Mouse (Mus musculus): ENCODE measurements around the gene Zfp280c. TPM values are rescaled to one million over a fixed set of nuclear protein-coding genes. Genes with fewer than 3 reads are reported as not detected.

Zfp280c gene
- total and polyA plus RNA-seq, 2 experiments from 2014 or later, result 7.7 to 19.4 TPM

- Histone ChIP-seq H3K27ac (no peak overlapping the region), H3K27me3 (ENCODE audit: insufficient read depth, low read length) (no peaks in the 10 kb centered on the region), H3K36me3 (ENCODE audit: insufficient read depth, low read length) (no peaks in the 10 kb centered on the region), H3K4me1 (ENCODE audit: insufficient read depth, low read length) (no peaks in the 10 kb centered on the region), H3K4me2 (ENCODE audit: low read depth, low read length) (no peak overlapping the region), H3K4me3 (ENCODE audit: low read length) (no peak overlapping the region), H3K9me3 (ENCODE audit: low read length) (no peaks in the 10 kb centered on the region), H3K9ac (replicated peaks; ENCODE audit: low read length) (no peak overlapping the region)
- DNase-seq (ENCODE audit: low spot score) (no peak), ATAC-seq (no peak)
- WGBS, result 84% methylated on average over 9 of the region's 9 CpGs
- TF ChIP-seq CTCF (IDR thresholded peaks at IDR 0.05; ENCODE audit: low read depth), result no peak
These were observed 1.7 kb upstream of the Zfp280c start for GRCm38 (mm10) chrX:48596053-48596452.

GRCm38 (mm10) chrX:48593721-48594098 lies 594 bp downstream of the Zfp280c start:
- Histone ChIP-seq H3K4me1 (ENCODE audit: insufficient read depth, low read length) (no peaks in the 10 kb centered on the region), H3K27ac (peak overlapping the region; percentile 90), H3K4me3 (ENCODE audit: low read length) (peak overlapping the region; percentile 61), H3K4me2 (ENCODE audit: low read depth, low read length) (peak overlapping the region; percentile 52), H3K9me3 (ENCODE audit: low read length) (no peaks in the 10 kb centered on the region), H3K36me3 (ENCODE audit: insufficient read depth, low read length) (no peaks in the 10 kb centered on the region), H3K27me3 (ENCODE audit: insufficient read depth, low read length) (no peaks in the 10 kb centered on the region), H3K9ac (replicated peaks; ENCODE audit: low read length) (peak overlapping the region; percentile 79)
- DNase-seq (ENCODE audit: low spot score), result no peak
- WGBS, result 42% methylated on average over 15 of the region's 15 CpGs
- TF ChIP-seq CTCF (IDR thresholded peaks at IDR 0.05; ENCODE audit: low read depth), result no peak
- peak; percentile 64 for ATAC-seq

- no peak overlapping the region for H3K9ac ChIP-seq (replicated peaks; ENCODE audit: low read length)
- H3K36me3 ChIP-seq (ENCODE audit: insufficient read depth, low read length), result no peaks in the 10 kb centered on the region
- no peak overlapping the region for H3K4me2 ChIP-seq (ENCODE audit: low read depth, low read length)
- ATAC-seq (no peak), DNase-seq (ENCODE audit: low spot score) (no peak)
- no peak overlapping the region for H3K4me3 ChIP-seq (ENCODE audit: low read length)
- H3K9me3 ChIP-seq (ENCODE audit: low read length), result no peaks in the 10 kb centered on the region
- no peaks in the 10 kb centered on the region for H3K4me1 ChIP-seq (ENCODE audit: insufficient read depth, low read length)
- H3K27ac ChIP-seq, result no peak overlapping the region
- no peaks in the 10 kb centered on the region for H3K27me3 ChIP-seq (ENCODE audit: insufficient read depth, low read length)
- no peak for TF ChIP-seq CTCF (IDR thresholded peaks at IDR 0.05; ENCODE audit: low read depth)
These were observed 11.0 kb downstream of the Zfp280c start for GRCm38 (mm10) chrX:48583332-48583731.

- H3K27me3 ChIP-seq (ENCODE audit: insufficient read depth, low read length), result no peaks in the 10 kb centered on the region
- no peak overlapping the region for H3K27ac ChIP-seq
- H3K4me3 ChIP-seq (ENCODE audit: low read length), result no peak overlapping the region
- no peak overlapping the region for H3K9ac ChIP-seq (replicated peaks; ENCODE audit: low read length)
- H3K36me3 ChIP-seq (ENCODE audit: insufficient read depth, low read length), result no peaks in the 10 kb centered on the region
- no peaks in the 10 kb centered on the region for H3K9me3 ChIP-seq (ENCODE audit: low read length)
- H3K4me1 ChIP-seq (ENCODE audit: insufficient read depth, low read length), result no peaks in the 10 kb centered on the region
- peak; percentile 86 for TF ChIP-seq CTCF (IDR thresholded peaks at IDR 0.05; ENCODE audit: low read depth)
- ATAC-seq (peak; percentile 68), DNase-seq (ENCODE audit: low spot score) (peak; percentile 85)
- WGBS, result 32% methylated on average over 3 of the region's 3 CpGs
- H3K4me2 ChIP-seq (ENCODE audit: low read depth, low read length), result no peak overlapping the region
These were observed 62.1 kb downstream of the Zfp280c start for GRCm38 (mm10) chrX:48532175-48532574.

GRCm38 (mm10) chrX:48526435-48526834 lies 67.9 kb downstream of the Zfp280c start:
- Histone ChIP-seq H3K27me3 (ENCODE audit: insufficient read depth, low read length) (no peaks in the 10 kb centered on the region), H3K9me3 (ENCODE audit: low read length) (no peaks in the 10 kb centered on the region), H3K4me3 (ENCODE audit: low read length) (no peak overlapping the region), H3K36me3 (ENCODE audit: insufficient read depth, low read length) (no peaks in the 10 kb centered on the region), H3K4me2 (ENCODE audit: low read depth, low read length) (no peak overlapping the region), H3K27ac (no peak overlapping the region), H3K4me1 (ENCODE audit: insufficient read depth, low read length) (no peaks in the 10 kb centered on the region), H3K9ac (replicated peaks; ENCODE audit: low read length) (no peak overlapping the region)
- 47% methylated on average over 3 of the region's 3 CpGs for WGBS
- TF ChIP-seq CTCF (IDR thresholded peaks at IDR 0.05; ENCODE audit: low read depth), result no peak
- DNase-seq (ENCODE audit: low spot score) (no peak), ATAC-seq (no peak)

GRCm38 (mm10) chrX:48525866-48526265 lies 68.4 kb downstream of the Zfp280c start:
- H3K27ac ChIP-seq, result no peak overlapping the region
- no peak overlapping the region for H3K4me3 ChIP-seq (ENCODE audit: low read length)
- DNase-seq (ENCODE audit: low spot score) (no peak), ATAC-seq (no peak)
- no peaks in the 10 kb centered on the region for H3K27me3 ChIP-seq (ENCODE audit: insufficient read depth, low read length)
- no peak overlapping the region for H3K9ac ChIP-seq (replicated peaks; ENCODE audit: low read length)
- H3K9me3 ChIP-seq (ENCODE audit: low read length), result no peaks in the 10 kb centered on the region
- TF ChIP-seq CTCF (IDR thresholded peaks at IDR 0.05; ENCODE audit: low read depth), result no peak
- WGBS, result 68% methylated on average over 8 of the region's 8 CpGs
- no peak overlapping the region for H3K4me2 ChIP-seq (ENCODE audit: low read depth, low read length)
- no peaks in the 10 kb centered on the region for H3K36me3 ChIP-seq (ENCODE audit: insufficient read depth, low read length)
- no peaks in the 10 kb centered on the region for H3K4me1 ChIP-seq (ENCODE audit: insufficient read depth, low read length)

- WGBS, result 78% methylated on average over 1 of the region's 1 CpGs
- Histone ChIP-seq H3K4me3 (ENCODE audit: low read length) (no peak overlapping the region), H3K36me3 (ENCODE audit: insufficient read depth, low read length) (no peaks in the 10 kb centered on the region), H3K4me2 (ENCODE audit: low read depth, low read length) (no peak overlapping the region), H3K27ac (no peak overlapping the region), H3K9me3 (ENCODE audit: low read length) (no peaks in the 10 kb centered on the region), H3K9ac (replicated peaks; ENCODE audit: low read length) (no peak overlapping the region), H3K27me3 (ENCODE audit: insufficient read depth, low read length) (no peaks in the 10 kb centered on the region), H3K4me1 (ENCODE audit: insufficient read depth, low read length) (no peaks in the 10 kb centered on the region)
- TF ChIP-seq CTCF (IDR thresholded peaks at IDR 0.05; ENCODE audit: low read depth), result no peak
- DNase-seq (ENCODE audit: low spot score), result no peak
- no peak for ATAC-seq
These were observed 69.0 kb downstream of the Zfp280c start for GRCm38 (mm10) chrX:48525332-48525731.
